In the genomic region with DNA sequence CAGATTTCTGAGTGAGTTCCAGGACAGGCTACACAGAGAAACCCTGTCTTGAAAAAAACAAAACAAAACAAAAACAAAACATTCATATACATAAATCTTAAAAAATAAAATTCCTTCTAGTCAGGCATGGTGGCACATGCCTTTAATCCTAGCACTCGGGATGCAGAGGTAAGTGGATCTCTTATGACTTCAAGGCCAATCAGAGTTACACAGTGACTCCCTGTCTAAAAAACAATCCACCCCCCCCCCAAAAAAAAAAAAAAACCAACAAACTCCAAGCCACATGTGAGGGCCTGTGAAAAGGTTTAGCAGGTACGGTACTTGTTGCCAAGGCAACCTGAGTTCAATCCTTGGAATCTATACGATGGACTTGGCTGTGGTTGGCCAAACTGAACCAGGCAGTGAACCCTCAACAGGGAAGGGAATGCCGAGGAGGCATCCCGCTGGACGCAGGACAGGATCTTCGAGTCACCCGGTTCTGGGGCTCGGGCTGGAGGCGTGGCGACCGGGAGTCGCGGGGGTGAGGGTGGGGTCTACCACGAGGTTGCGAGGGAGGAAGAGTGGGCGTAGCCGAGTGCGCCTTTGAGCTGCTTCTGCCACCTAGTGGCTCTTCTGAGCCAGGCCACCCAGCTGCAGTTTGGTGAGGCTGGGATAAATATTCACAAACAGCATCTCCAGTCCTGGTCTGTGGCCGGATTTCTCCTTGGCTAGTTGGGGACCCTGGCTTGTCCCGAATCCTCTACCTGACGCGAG, we compare ENCODE assay signal across 8 mouse cellular contexts. TPM values are rescaled to one million over a fixed set of nuclear protein-coding genes. Genes with fewer than 3 reads are reported as not detected.
A peak's percentile ranks its signal among the peaks of the same experiment; 100 is the strongest.
DNase-seq lines count a peak whose midpoint lies in the region; ATAC-seq lines count a peak whose summit lies in the region.

No protein-coding gene starts in this region.

- H3K27ac ChIP-seq in embryonic facial prominence, embryonic 10.5 days (replicated peaks) = no peak overlapping the region; the same call in 1 of the 2 replicates
- no peak overlapping the region for H3K27ac ChIP-seq in limb, embryonic 11.5 days (replicated peaks; ENCODE audit: low read depth, low read length)
- peak overlapping the region; percentile 20; the same call in 1 of the 2 replicates for H3K27ac ChIP-seq in midbrain, embryonic 14.5 days (replicated peaks; ENCODE audit: low read depth, low read length)

- DNase-seq in 3134 (ENCODE audit: extremely low read depth, insufficient read length, low spot score) = peak; percentile 85
- peak; percentile 85 for DNase-seq in adrenal gland, postnatal 10 days
- peak; percentile 90 for DNase-seq in embryonic facial prominence, embryonic 10.5 days (ENCODE audit: low spot score)
- peak; percentile 99 for DNase-seq in heart, adult 11 months
- peak; percentile 81 for DNase-seq in kidney, adult 11 months
- DNase-seq in limb, embryonic 11.5 days (ENCODE audit: low spot score) = peak; percentile 90
- DNase-seq in midbrain, embryonic 14.5 days = peak; percentile 91
- DNase-seq in spleen, adult 12 weeks (ENCODE audit: low spot score) = peak; percentile 55

- H3K9ac ChIP-seq in limb, embryonic 11.5 days (ENCODE audit: low read length) = no peak overlapping the region
- no peak overlapping the region for H3K9ac ChIP-seq in midbrain, embryonic 14.5 days (replicated peaks; ENCODE audit: low read length)

- no peaks in the 10 kb centered on the region for H3K9me3 ChIP-seq in embryonic facial prominence, embryonic 10.5 days
- H3K9me3 ChIP-seq in limb, embryonic 11.5 days (ENCODE audit: control insufficient read depth, low read length) = no peaks in the 10 kb centered on the region
- H3K9me3 ChIP-seq in midbrain, embryonic 14.5 days (ENCODE audit: control insufficient read depth, low read length) = no peaks in the 10 kb centered on the region

- H3K4me1 ChIP-seq in embryonic facial prominence, embryonic 10.5 days = peaks cover 42% of the 10 kb centered on the region
- peaks cover 9% of the 10 kb centered on the region for H3K4me1 ChIP-seq in limb, embryonic 11.5 days (ENCODE audit: control insufficient read depth, insufficient read depth, low read length)
- peaks cover 12% of the 10 kb centered on the region for H3K4me1 ChIP-seq in midbrain, embryonic 14.5 days (ENCODE audit: control insufficient read depth, insufficient read depth, low read length)

- peak overlapping the region; percentile 40 for H3K4me2 ChIP-seq in limb, embryonic 11.5 days (ENCODE audit: low read depth, severe bottlenecking)
- H3K4me2 ChIP-seq in midbrain, embryonic 14.5 days (ENCODE audit: low read length) = peak overlapping the region; percentile 63

- peak overlapping the region; percentile 55 for H3K4me3 ChIP-seq in embryonic facial prominence, embryonic 10.5 days
- H3K4me3 ChIP-seq in limb, embryonic 11.5 days (ENCODE audit: low read depth, low read length) = peak overlapping the region; percentile 7; the same call in 1 of the 2 replicates
- H3K4me3 ChIP-seq in midbrain, embryonic 14.5 days (replicated peaks; ENCODE audit: low read depth, low read length) = peak overlapping the region; percentile 28

- ATAC-seq in limb, embryonic 11.5 days (ENCODE audit: insufficient number of reproducible peaks, low FRiP score, low TSS enrichment, low read depth) = peak; percentile 62
- peak; percentile 60 for ATAC-seq in midbrain, embryonic 14.5 days (ENCODE audit: low FRiP score, low TSS enrichment)

- H3K36me3 ChIP-seq in embryonic facial prominence, embryonic 10.5 days (replicated peaks) = peaks cover 33% of the 10 kb centered on the region
- peaks cover 3% of the 10 kb centered on the region; the same call in 1 of the 2 replicates for H3K36me3 ChIP-seq in limb, embryonic 11.5 days (ENCODE audit: control insufficient read depth, insufficient read depth, low read length)
- peaks cover 17% of the 10 kb centered on the region for H3K36me3 ChIP-seq in midbrain, embryonic 14.5 days (ENCODE audit: control insufficient read depth, insufficient read depth, low read length)

- WGBS in embryonic facial prominence, embryonic 10.5 days = 5% methylated on average over 23 of the region's 23 CpGs
- WGBS in limb, embryonic 11.5 days = 4% methylated on average over 23 of the region's 23 CpGs
- 5% methylated on average over 23 of the region's 23 CpGs for WGBS in midbrain, embryonic 14.5 days

- H3K27me3 ChIP-seq in embryonic facial prominence, embryonic 10.5 days (replicated peaks; ENCODE audit: low read depth, poor library complexity, severe bottlenecking) = peaks cover 42% of the 10 kb centered on the region
- peaks cover 4% of the 10 kb centered on the region; the same call in 1 of the 2 replicates for H3K27me3 ChIP-seq in limb, embryonic 11.5 days (ENCODE audit: control insufficient read depth, insufficient read depth, low read length)
- H3K27me3 ChIP-seq in midbrain, embryonic 14.5 days (ENCODE audit: control insufficient read depth, insufficient read depth, low read length) = no peaks in the 10 kb centered on the region

RNA-seq across cellular contexts. Expression of a gene that starts 15.2 kb away (rescaled TPM):
- total RNA-seq in adrenal gland, postnatal 10 days (2021) = 10 to 100 TPM; 30.9 to 32.3 TPM
- polyA plus RNA-seq in embryonic facial prominence, embryonic 10.5 days (2016; fragmentation: Nextera tagmentation; extraction: Ambion mirVana) = 2.4 TPM in 2 replicates
- 3.8 and 4.2 TPM in 2 replicates for polyA plus RNA-seq in limb, embryonic 11.5 days (2014; fragmentation: Nextera tagmentation; extraction: Ambion mirVana)
- 7.8 and 13.1 TPM in 2 replicates for polyA plus RNA-seq in midbrain, embryonic 14.5 days (2014; fragmentation: Nextera tagmentation; extraction: Ambion mirVana)

RNA-seq across cellular contexts. Expression of a gene that starts 37.8 kb away (rescaled TPM):
- 10 to 100 TPM; 16.9 to 20.1 TPM for total RNA-seq in adrenal gland, postnatal 10 days (2021)
- 3.3 TPM in 2 replicates for polyA plus RNA-seq in embryonic facial prominence, embryonic 10.5 days (2016; fragmentation: Nextera tagmentation; extraction: Ambion mirVana)
- 2.1 and 2.2 TPM in 2 replicates for polyA plus RNA-seq in limb, embryonic 11.5 days (2014; fragmentation: Nextera tagmentation; extraction: Ambion mirVana)
- polyA plus RNA-seq in midbrain, embryonic 14.5 days (2014; fragmentation: Nextera tagmentation; extraction: Ambion mirVana) = 6.9 and 10.4 TPM in 2 replicates

RNA-seq across cellular contexts. Expression of a gene that starts 48.3 kb away (rescaled TPM):
- 1 to 10 TPM; 3.0 to 3.4 TPM for total RNA-seq in adrenal gland, postnatal 10 days (2021)
- 0.05 and 0.07 TPM in 2 replicates for polyA plus RNA-seq in embryonic facial prominence, embryonic 10.5 days (2016; fragmentation: Nextera tagmentation; extraction: Ambion mirVana)
- polyA plus RNA-seq in limb, embryonic 11.5 days (2014; fragmentation: Nextera tagmentation; extraction: Ambion mirVana) = 0.04 and 0.07 TPM in 2 replicates
- 0.30 and 0.36 TPM in 2 replicates for polyA plus RNA-seq in midbrain, embryonic 14.5 days (2014; fragmentation: Nextera tagmentation; extraction: Ambion mirVana)
